Mouse (Mus musculus) heart, embryonic 12.5 days (tissue): ENCODE measurements at regions not wholly inside any gene's neighbourhood (a gene's known extent, or its start where the extent isn't known, plus 50 kb on each side); places are given as distances from the start of the nearest gene placed in this dataset.

Source experiments
- ATAC-seq: fragments of 200-750 bp; cut with Nextera tagmentation; 2 replicates; pipeline ENCODE4 v1.8.0; 2017; ENCODE audit warnings: moderate TSS enrichment, moderate library complexity; ENCODE audit not compliant: insufficient number of reproducible peaks, low FRiP score
- H3K27ac ChIP-seq: fragments of 300-500 bp; sonication (generic); 2 replicates; pipeline ENCODE4 v1.5.1; 2016; ENCODE audit warnings: mild to moderate bottlenecking, moderate library complexity; ENCODE audit not compliant: poor library complexity, severe bottlenecking
- H3K27me3 ChIP-seq: fragments of 300-500 bp; sonication (generic); replicated peaks from 2 replicates; pipeline ENCODE4 v1.6.1; 2016; ENCODE audit warnings: mild to moderate bottlenecking, moderate library complexity
- H3K36me3 ChIP-seq: fragments of 300-500 bp; sonication (generic); 2 replicates; pipeline ENCODE4 v1.6.1; 2016; ENCODE audit warnings: mild to moderate bottlenecking, moderate library complexity
- H3K4me1 ChIP-seq: fragments of 300-500 bp; sonication (generic); replicated peaks from 2 replicates; pipeline ENCODE4 v1.6.1; 2016; ENCODE audit warnings: mild to moderate bottlenecking
- H3K4me2 ChIP-seq: fragments of 300-500 bp; sonication (generic); 2 replicates; pipeline ENCODE4 v1.6.1; 2016; ENCODE audit warnings: mild to moderate bottlenecking, moderate library complexity
- H3K4me3 ChIP-seq: fragments of 300-500 bp; sonication (generic); 2 replicates; pipeline ENCODE4 v1.5.1; 2016; ENCODE audit warnings: mild to moderate bottlenecking
- H3K9ac ChIP-seq: fragments of 300-500 bp; sonication (generic); 2 replicates; pipeline ENCODE4 v1.6.1; 2016; ENCODE audit warnings: mild to moderate bottlenecking, moderate library complexity
- H3K9me3 ChIP-seq: fragments of 300-500 bp; sonication (generic); replicated peaks from 2 replicates; pipeline ENCODE4 v1.6.1; 2016; ENCODE audit warnings: mild to moderate bottlenecking, moderate library complexity
- WGBS: fragments of 180-500 bp; shearing (Covaris S2); methylation state at CpG from one replicate; pipeline ENCODE4 v1.1.7; 2016; 5-methylcytosine and 5-hydroxymethylcytosine counted together

DNA sequence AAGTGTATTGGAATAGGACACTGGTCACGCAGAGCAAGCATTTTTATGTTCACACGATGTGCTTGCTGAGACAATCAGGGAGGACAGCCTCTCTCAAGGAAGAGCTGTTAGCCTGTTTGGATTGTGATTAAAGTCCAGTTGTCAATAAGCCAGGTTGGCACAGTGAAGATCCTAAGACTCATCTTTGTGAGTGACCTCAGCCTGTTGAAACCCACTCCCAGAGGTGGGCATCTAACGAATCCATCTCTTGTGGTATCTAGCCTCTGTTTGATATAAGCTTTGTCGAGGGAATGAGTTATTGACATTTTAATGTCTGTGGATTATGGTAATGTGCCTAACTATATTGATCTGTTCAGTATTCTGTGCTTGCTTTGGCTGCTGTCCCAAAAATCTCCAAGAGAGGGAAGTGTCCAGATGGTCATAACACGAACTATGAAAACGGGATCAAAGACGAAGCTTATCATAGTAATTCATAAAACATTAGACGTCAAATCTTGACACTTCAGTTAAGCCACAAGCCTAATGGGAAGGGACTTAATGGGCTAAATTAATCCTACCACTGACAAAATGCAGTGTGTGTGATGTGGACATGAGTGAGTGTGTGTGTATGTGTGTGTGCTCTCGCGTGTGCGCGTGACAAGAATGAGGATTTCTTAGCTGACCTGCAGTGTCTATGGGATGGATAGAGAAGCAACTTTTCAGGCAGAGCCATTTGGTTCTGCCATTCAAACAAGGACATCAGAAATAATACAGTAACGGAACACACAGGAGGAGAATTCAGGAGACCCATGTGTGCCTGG lies 104.8 kb upstream of the Fer start:
- Histone ChIP-seq H3K4me2 (no peak overlapping the region), H3K9me3 (peaks cover 3% of the 10 kb centered on the region; the same call in 1 of the 2 replicates), H3K4me1 (peaks cover 4% of the 10 kb centered on the region), H3K4me3 (no peak overlapping the region), H3K27ac (no peak overlapping the region), H3K9ac (no peak overlapping the region), H3K36me3 (no peaks in the 10 kb centered on the region), H3K27me3 (no peaks in the 10 kb centered on the region)
- 84% methylated on average over 13 of the region's 13 CpGs for WGBS
- no peak for ATAC-seq

DNA sequence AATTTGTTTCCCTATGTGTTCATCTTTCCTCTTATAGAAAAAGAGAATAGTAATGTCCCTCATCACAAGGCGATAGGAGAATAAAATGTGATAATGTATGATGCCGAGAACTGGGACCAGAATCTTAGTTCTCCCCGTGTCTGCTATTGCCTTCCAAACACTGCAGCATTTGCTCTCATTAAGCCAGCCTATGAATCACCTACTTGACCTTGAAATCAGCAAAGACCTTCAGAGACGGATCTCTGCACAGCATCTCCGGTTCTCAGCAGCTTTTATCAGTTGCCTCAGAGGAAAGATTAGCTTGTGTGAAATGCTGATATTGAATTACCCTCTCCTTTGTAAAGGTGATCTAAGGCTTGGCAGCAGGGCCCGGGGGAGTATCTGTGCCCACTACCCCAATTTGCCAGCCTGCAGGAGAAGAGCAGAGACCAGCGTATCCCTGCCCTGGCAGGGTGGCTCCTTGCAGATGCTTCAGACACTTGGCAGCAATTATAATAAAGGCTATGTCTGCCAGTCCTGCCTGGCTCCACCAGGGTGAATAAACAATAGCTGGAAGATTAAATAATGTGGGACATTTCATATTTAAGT lies 104.0 kb upstream of the Fer start:
- Histone ChIP-seq H3K9ac (no peak overlapping the region), H3K9me3 (peaks cover 3% of the 10 kb centered on the region; the same call in 1 of the 2 replicates), H3K27ac (no peak overlapping the region), H3K4me2 (no peak overlapping the region), H3K4me1 (peaks cover 4% of the 10 kb centered on the region), H3K27me3 (no peaks in the 10 kb centered on the region), H3K4me3 (no peak overlapping the region), H3K36me3 (no peaks in the 10 kb centered on the region)
- 49% methylated on average over 7 of the region's 7 CpGs for WGBS
- no peak for ATAC-seq

DNA sequence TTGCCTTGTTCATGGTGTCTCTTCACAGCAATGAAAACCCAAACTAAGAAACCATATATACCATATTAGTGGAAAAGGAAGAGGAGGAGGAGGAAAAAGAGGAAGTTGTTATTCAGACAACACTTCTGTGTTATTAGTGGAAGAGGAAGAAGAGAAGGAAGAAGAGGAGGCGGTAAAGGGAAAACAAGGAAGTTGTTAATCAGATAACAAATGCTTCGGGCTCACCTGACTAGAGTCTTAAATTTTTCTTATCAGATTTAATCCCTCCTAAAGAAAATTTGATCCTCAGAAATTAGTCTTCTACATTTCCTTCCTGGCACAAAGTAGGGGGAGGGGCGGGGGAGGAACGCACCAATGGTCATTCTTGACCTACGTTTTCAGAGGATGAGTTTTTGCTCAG lies 101.8 kb upstream of the Fer start:
- H3K27ac ChIP-seq, result no peak overlapping the region
- ATAC-seq, result no peak
- no peak overlapping the region for H3K9ac ChIP-seq
- WGBS, result 83% methylated on average over 5 of the region's 5 CpGs
- H3K9me3 ChIP-seq, result peaks cover 3% of the 10 kb centered on the region; the same call in 1 of the 2 replicates
- no peak overlapping the region for H3K4me3 ChIP-seq
- no peaks in the 10 kb centered on the region for H3K27me3 ChIP-seq
- H3K4me2 ChIP-seq, result no peak overlapping the region
- H3K4me1 ChIP-seq, result peaks cover 4% of the 10 kb centered on the region
- no peaks in the 10 kb centered on the region for H3K36me3 ChIP-seq

DNA sequence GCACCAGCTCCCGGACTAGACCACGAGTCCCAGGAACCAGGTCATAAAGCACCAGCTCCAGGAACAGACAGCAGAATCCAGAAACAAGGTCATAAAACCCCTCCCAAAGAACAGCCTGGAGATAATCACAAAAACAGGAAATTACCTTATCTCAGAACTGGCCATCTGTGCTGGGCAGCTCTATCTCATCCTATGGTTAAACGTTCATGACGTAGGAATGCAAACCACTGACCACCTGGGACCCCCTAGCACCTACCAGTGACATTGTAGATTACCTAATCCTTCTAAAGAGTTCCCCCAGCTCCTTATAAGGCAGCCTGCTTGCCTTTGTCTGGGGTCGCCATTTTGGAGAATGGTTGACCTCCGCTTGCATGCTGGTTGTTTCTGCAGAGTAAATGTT lies 91.8 kb upstream of the Fer start:
- no peaks in the 10 kb centered on the region for H3K36me3 ChIP-seq
- H3K9ac ChIP-seq, result no peak overlapping the region
- no peak overlapping the region for H3K4me3 ChIP-seq
- no peak overlapping the region for H3K27ac ChIP-seq
- 0 out of 2 replicates have a peak, but pooled peaks cover 10% of the 10 kb centered on the region for H3K9me3 ChIP-seq
- no peak for ATAC-seq
- WGBS, result 67% methylated on average over 6 of the region's 6 CpGs
- H3K4me2 ChIP-seq, result no peak overlapping the region
- no peaks in the 10 kb centered on the region for H3K4me1 ChIP-seq
- H3K27me3 ChIP-seq, result no peaks in the 10 kb centered on the region

DNA sequence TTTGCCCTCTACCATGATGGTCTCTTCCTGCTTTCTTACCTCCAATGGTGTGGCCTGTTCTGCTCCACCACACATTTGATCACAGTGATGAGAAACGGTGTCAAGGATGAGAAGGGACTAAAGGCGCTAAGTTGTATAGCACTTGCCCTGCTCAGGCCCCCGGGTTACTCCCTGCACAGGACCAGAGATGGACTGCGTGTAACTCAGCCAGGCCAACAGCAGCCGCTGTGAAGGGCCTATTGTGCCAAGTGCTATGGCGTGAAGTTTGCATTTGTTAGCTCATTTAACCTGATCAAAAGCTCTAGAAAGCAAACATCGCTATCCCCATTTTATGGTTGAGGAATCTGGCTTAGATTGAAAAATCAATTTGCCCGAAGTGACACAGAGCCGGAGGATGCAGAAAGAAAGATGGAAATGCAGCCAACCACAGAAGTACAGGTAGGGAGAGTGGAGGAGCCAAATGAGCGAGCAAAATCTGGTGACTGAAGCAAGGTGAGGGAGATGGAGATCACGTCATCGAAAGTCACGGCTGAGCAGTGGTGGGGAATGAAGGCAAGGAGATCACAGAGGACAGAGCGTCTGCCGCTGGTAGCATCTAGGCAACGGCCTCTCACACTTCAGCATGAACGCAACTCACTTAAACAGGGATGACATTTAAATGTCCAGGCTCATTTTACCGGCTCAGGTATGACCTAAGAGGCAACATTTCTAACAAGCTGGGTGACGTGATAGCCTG lies 78.3 kb upstream of the Fer start:
- Histone ChIP-seq H3K36me3 (no peaks in the 10 kb centered on the region), H3K4me1 (no peaks in the 10 kb centered on the region), H3K9me3 (0 out of 2 replicates have a peak, but pooled peaks cover 7% of the 10 kb centered on the region), H3K9ac (no peak overlapping the region), H3K27me3 (no peaks in the 10 kb centered on the region), H3K4me2 (no peak overlapping the region), H3K4me3 (no peak overlapping the region), H3K27ac (no peak overlapping the region)
- WGBS, result 86% methylated on average over 19 of the region's 19 CpGs
- no peak for ATAC-seq

DNA sequence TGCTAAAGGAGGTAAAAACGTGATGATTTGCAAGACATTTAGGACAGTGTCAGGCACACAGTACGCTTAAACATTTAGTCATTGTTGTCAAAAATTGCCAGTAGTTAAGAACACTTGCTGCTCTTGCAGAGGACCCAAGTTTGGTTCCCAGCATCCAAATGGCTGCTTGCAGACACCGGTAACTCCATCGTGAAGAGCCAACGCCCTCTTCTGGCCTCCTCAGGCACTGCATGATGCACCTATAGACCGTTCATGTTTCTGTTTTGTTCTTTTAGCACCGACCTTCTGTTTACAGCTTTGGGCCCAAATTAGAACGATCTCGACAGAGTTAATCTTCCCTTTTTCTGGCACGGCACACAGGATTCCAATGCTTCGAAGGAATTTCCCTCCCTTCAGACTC lies 76.4 kb upstream of the Fer start:
- no peaks in the 10 kb centered on the region for H3K36me3 ChIP-seq
- WGBS, result 69% methylated on average over 11 of the region's 11 CpGs
- no peak overlapping the region for H3K27ac ChIP-seq
- H3K4me2 ChIP-seq, result no peak overlapping the region
- H3K4me1 ChIP-seq, result no peaks in the 10 kb centered on the region
- H3K27me3 ChIP-seq, result no peaks in the 10 kb centered on the region
- no peak overlapping the region for H3K9ac ChIP-seq
- H3K9me3 ChIP-seq, result no peaks in the 10 kb centered on the region
- H3K4me3 ChIP-seq, result no peak overlapping the region
- no peak for ATAC-seq

DNA sequence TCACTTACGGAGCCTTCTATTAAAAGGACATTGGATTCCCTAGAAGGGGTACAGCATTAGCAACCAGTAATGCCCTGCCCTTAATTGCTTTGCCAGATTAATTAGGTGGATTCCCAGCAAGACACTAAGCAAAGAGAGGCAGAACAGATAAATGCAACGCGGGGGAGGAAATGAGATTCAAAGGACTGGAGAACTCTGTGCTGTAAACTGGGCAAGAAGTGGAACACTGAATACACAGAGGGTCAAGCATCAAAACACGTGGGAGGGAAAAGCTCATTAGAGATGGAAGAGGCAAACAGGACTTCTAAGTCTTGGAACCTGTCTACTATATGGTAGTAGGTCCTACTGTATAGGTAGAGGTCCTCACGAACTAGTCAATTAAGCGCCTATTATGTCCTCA lies 68.5 kb upstream of the Fer start:
- no peak overlapping the region for H3K9ac ChIP-seq
- no peak overlapping the region for H3K27ac ChIP-seq
- no peaks in the 10 kb centered on the region for H3K27me3 ChIP-seq
- H3K36me3 ChIP-seq, result no peaks in the 10 kb centered on the region
- no peaks in the 10 kb centered on the region for H3K4me1 ChIP-seq
- no peak for ATAC-seq
- no peak overlapping the region for H3K4me2 ChIP-seq
- WGBS, result 75% methylated on average over 6 of the region's 6 CpGs
- H3K4me3 ChIP-seq, result no peak overlapping the region
- H3K9me3 ChIP-seq, result no peaks in the 10 kb centered on the region

DNA sequence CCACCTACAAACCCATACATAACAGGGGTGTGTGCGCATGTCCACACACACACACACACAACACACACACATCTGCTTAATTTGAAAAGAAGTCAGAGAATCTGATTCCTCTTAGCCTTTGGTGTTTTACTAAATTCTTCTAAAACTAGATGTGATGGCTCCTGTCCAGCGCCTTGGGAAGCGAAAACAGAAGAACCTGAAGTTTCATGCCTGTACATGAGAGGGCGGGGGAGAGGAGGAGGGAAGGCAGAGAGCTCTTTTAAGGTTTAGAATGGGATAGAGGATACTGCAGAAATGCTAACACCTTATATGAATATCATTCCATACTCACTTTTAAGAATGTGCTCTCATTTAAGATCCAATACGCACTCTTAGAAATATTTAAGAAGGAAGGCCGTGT lies 64.5 kb upstream of the Fer start:
- Histone ChIP-seq H3K4me1 (no peaks in the 10 kb centered on the region), H3K27me3 (no peaks in the 10 kb centered on the region), H3K27ac (no peak overlapping the region), H3K4me2 (no peak overlapping the region), H3K4me3 (no peak overlapping the region), H3K9ac (no peak overlapping the region), H3K9me3 (no peaks in the 10 kb centered on the region), H3K36me3 (no peaks in the 10 kb centered on the region)
- 88% methylated on average over 6 of the region's 6 CpGs for WGBS
- ATAC-seq, result no peak

DNA sequence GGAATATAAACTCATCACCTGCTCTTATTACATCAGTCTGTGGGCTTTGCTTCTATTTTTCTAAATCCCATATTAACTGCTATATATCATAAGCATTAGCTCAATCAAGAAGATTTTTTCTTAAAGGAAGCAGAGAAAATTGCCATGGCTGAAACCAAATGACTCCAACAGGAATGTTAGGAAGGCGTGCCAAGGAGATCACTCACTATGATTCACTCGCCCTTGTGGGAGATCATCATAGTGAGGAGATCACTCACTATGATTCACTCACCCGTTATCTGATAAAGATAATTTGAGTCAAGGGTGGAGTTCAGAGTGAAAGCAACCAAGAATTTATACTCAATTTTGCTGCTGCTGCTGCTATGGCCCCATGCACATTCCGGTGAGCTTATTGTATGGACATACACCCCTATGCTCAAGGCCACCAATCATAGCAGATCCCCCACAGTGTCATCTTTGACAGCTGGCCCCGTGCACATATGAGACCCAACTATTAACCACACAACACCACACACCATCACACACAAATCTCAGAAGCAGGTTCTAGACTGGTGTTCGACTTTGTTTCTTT lies 63.8 kb upstream of the Fer start:
- Histone ChIP-seq H3K4me1 (no peaks in the 10 kb centered on the region), H3K9ac (no peak overlapping the region), H3K27ac (no peak overlapping the region), H3K27me3 (no peaks in the 10 kb centered on the region), H3K4me3 (no peak overlapping the region), H3K9me3 (no peaks in the 10 kb centered on the region), H3K4me2 (no peak overlapping the region), H3K36me3 (no peaks in the 10 kb centered on the region)
- WGBS, result 74% methylated on average over 6 of the region's 6 CpGs
- ATAC-seq, result no peak

DNA sequence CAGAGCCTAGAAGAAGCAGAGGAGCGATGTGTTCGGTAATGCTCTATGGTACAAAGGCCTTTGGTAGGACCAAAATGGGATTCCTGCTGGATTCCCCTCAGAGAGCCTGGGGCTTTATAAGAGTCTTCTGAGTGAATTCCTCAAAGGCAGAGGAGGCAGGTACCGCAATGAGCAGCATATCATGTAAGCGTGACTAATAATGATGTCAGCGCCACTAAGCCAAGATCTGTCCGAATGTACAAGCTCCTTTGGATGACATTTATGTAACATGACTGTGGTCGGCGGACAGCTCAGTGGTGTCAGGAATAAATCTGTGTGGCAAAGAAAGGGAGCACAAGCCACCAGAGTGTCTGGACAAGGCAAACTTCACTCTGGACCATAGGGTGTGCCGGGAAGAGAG lies 61.5 kb upstream of the Fer start:
- Histone ChIP-seq H3K36me3 (no peaks in the 10 kb centered on the region), H3K4me2 (no peak overlapping the region), H3K27ac (no peak overlapping the region), H3K4me1 (no peaks in the 10 kb centered on the region), H3K9me3 (no peaks in the 10 kb centered on the region), H3K9ac (no peak overlapping the region), H3K27me3 (no peaks in the 10 kb centered on the region), H3K4me3 (no peak overlapping the region)
- ATAC-seq, result no peak
- WGBS, result 86% methylated on average over 9 of the region's 9 CpGs

DNA sequence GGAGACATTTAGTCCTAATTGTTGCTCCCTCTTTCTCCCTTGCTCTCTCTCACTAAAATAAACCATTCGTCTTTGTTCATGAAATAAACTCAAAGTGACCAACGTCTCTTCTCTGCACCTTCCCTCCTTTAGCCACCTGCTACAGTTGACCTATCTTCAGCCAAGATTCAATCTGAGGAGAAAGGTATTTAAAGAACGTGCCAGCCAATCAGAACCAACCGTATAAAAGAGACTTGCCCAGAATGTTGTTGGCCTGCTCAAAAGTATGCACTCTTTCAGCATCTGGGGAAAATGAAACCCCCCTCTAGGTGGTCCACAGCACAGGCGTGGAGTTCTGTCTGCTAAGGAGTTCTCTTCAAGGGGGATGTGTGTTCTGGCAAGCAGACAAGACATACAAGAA lies 60.0 kb upstream of the Fer start:
- Histone ChIP-seq H3K9ac (no peak overlapping the region), H3K4me2 (no peak overlapping the region), H3K27ac (no peak overlapping the region), H3K4me1 (no peaks in the 10 kb centered on the region), H3K4me3 (no peak overlapping the region), H3K27me3 (no peaks in the 10 kb centered on the region), H3K36me3 (no peaks in the 10 kb centered on the region), H3K9me3 (no peaks in the 10 kb centered on the region)
- no peak for ATAC-seq
- WGBS, result 72% methylated on average over 5 of the region's 5 CpGs
